Mouse (Mus musculus) liver, postnatal 0 days (tissue): ENCODE results near the gene Fam199x. TPM values are rescaled to one million over a fixed set of nuclear protein-coding genes. Genes with fewer than 3 reads are reported as not detected.

Experiments
- ATAC-seq: fragments of 200-750 bp; cut with Nextera tagmentation; 2 replicates; pipeline ENCODE4 v1.8.0; 2017; ENCODE audit warnings: mild to moderate bottlenecking, moderate library complexity
- DNase-seq: peaks from one replicate; pipeline ENCODE4 v3.0.0-alpha.2; 2016
- H3K27ac ChIP-seq: fragments of 300-500 bp; sonication (generic); 2 replicates; pipeline ENCODE4 v1.5.1; 2014; ENCODE audit warnings: antibody characterized with exemption, moderate library complexity, mild to moderate bottlenecking, low read depth
- H3K27me3 ChIP-seq: fragments of 300-500 bp; sonication (generic); 2 replicates; pipeline ENCODE4 v1.6.1; 2014; ENCODE audit warnings: low read length, control low read depth, mixed read lengths; ENCODE audit not compliant: insufficient read depth
- H3K36me3 ChIP-seq: fragments of 300-500 bp; sonication (generic); replicated peaks from 2 replicates; pipeline ENCODE4 v1.6.1; 2014; ENCODE audit warnings: mild to moderate bottlenecking, control low read depth, low read length, moderate library complexity, mixed read lengths; ENCODE audit not compliant: insufficient read depth
- H3K4me1 ChIP-seq: fragments of 300-500 bp; sonication (generic); 2 replicates; pipeline ENCODE4 v1.6.1; 2014; ENCODE audit warnings: antibody characterized with exemption, mild to moderate bottlenecking, control low read depth; ENCODE audit not compliant: insufficient read depth
- H3K4me2 ChIP-seq: fragments of 300-500 bp; sonication (generic); 2 replicates; pipeline ENCODE4 v1.6.1; 2014; ENCODE audit warnings: low read depth, mild to moderate bottlenecking, low read length, moderate library complexity, mixed read lengths
- H3K4me3 ChIP-seq: fragments of 300-500 bp; sonication (generic); 2 replicates; pipeline ENCODE4 v1.5.1; 2014; ENCODE audit warnings: low read depth, low read length
- H3K9ac ChIP-seq: fragments of 300-500 bp; sonication (generic); replicated peaks from 2 replicates; pipeline ENCODE4 v1.6.1; 2014; ENCODE audit warnings: mild to moderate bottlenecking, moderate library complexity
- H3K9me3 ChIP-seq: fragments of 300-500 bp; sonication (generic); 2 replicates; pipeline ENCODE4 v1.6.1; 2016; ENCODE audit warnings: mild to moderate bottlenecking, control low read depth, low read length, mixed read lengths
- CTCF ChIP-seq: sonication (generic); IDR thresholded peaks from 2 replicates; pipeline ENCODE4 v1.5.1; 2016; ENCODE audit warnings: antibody characterized with exemption, low read depth
- EP300 ChIP-seq: IDR thresholded peaks from 2 replicates; pipeline ENCODE4 v1.6.1; 2016; ENCODE audit warnings: antibody characterized with exemption, low read depth, mild to moderate bottlenecking
- WGBS: fragments of 180-500 bp; shearing (Covaris S2); extraction: QIAGEN DNeasy Blood & Tissue Kit; methylation state at CpG from one replicate; pipeline ENCODE4 v1.1.7; 2014; ENCODE audit not compliant: insufficient replicate concordance; 5-methylcytosine and 5-hydroxymethylcytosine counted together
- polyA plus RNA-seq: library from polyadenylated mRNA; unstranded; fragments of >200 nt; fragmentation: Nextera tagmentation; extraction: Ambion mirVana; gene quantifications from 2 replicates; pipeline ENCODE4 v1.2.1, GENCODE M21; 2015

The Fam199x gene
- polyA plus RNA-seq, 1 experiment from 2014 or later = 1.5 TPM

DNA sequence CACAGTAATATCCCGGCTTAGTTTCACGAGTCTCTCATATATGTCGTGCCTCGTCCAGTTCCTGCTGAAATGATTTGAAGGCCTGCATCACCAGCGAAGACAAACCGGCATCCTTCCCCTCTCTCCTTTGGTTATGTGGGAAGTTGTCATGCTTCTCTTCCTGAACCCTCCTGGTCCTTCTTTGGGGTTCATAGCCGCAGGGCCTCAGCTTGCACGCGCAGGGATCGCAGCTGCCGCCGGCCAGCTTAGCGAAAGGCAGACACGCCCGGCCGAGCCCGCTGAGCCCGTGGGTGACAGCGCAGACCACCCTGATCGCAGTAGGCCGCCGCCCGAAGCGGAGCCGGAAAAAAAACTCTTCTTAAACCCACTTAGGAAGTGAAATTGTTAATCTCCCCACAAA, 55.1 kb downstream of the Fam199x start:
- ATAC-seq (no peak), DNase-seq (no peak)
- H3K4me1 ChIP-seq = no peaks in the 10 kb centered on the region
- 27% methylated on average over 25 of the region's 25 CpGs for WGBS
- H3K27me3 ChIP-seq = peaks cover 37% of the 10 kb centered on the region
- no peaks in the 10 kb centered on the region for H3K36me3 ChIP-seq
- H3K4me3 ChIP-seq = no peak overlapping the region
- no peak overlapping the region for H3K4me2 ChIP-seq
- no peak overlapping the region for H3K27ac ChIP-seq
- TF ChIP-seq CTCF = no peak
- TF ChIP-seq EP300 = no peak
- H3K9ac ChIP-seq = no peak overlapping the region
- H3K9me3 ChIP-seq = no peaks in the 10 kb centered on the region

DNA sequence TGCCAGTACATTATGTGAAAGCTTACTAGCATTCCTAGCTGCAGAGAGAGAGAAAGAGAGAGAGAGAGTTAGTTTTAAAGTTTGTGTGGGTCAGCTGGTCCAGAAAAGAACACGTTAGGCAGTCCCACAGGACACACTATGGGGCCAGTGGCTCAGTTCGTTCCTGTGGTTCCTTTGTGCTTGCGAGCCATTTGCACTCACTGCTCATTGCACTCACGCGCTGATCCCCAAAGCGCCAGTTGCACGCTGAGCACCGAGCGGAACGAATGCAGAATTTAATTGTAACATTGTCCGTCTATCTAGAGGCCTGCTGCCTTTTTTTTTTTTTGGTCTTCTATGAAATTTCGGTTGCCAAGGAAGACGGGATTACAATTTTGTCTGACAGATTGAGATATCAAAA, 57.1 kb downstream of the Fam199x start:
- ATAC-seq = no peak
- no peak overlapping the region for H3K4me2 ChIP-seq
- H3K4me3 ChIP-seq = no peak overlapping the region
- no peaks in the 10 kb centered on the region for H3K9me3 ChIP-seq
- no peak overlapping the region for H3K9ac ChIP-seq
- no peak for DNase-seq
- no peak overlapping the region for H3K27ac ChIP-seq
- 19% methylated on average over 11 of the region's 13 CpGs for WGBS
- H3K27me3 ChIP-seq = peaks cover 34% of the 10 kb centered on the region
- TF ChIP-seq EP300 = no peak
- no peak for TF ChIP-seq CTCF
- H3K36me3 ChIP-seq = no peaks in the 10 kb centered on the region
- no peaks in the 10 kb centered on the region for H3K4me1 ChIP-seq

DNA sequence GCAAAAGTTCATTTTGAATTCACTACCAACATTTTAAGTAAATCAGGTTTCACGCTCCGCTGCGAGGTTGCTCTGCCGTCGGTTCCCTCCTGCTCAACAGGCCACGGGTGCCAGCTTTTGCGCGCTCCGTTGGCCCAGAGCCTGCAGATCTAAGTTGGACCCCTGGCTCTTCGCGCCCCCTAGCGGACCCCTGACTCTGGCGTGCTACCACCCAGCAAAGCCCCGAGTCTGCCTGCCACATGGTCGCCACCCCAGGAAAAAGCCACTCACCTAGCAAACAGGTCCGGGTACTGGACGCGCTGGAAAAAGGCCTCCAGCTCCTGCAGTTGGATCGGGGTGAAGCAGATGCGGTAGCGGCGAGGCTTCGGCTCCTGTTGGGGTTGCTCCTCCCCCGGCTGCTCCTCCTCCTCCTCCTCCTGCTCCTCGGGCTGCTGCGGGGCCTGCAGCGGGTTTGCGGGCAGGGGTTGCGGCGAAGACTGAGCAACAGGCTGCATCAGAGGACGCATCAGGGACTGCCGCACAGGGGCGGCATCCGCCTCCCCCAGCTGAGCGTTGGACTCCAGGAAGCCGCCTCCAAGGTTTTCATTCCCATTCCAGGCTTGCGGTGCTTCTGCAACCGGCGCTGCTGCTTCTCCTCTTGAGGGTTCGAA, 68.8 kb downstream of the Fam199x start:
- TF ChIP-seq EP300 (no peak), CTCF (peak; percentile 43)
- H3K4me2 ChIP-seq = no peak overlapping the region
- peaks cover 55% of the 10 kb centered on the region for H3K27me3 ChIP-seq
- 20% methylated on average over 34 of the region's 40 CpGs for WGBS
- H3K4me3 ChIP-seq = no peak overlapping the region
- H3K36me3 ChIP-seq = no peaks in the 10 kb centered on the region
- H3K9ac ChIP-seq = no peak overlapping the region
- DNase-seq (peak; percentile 49), ATAC-seq (no peak)
- H3K9me3 ChIP-seq = no peaks in the 10 kb centered on the region
- H3K27ac ChIP-seq = no peak overlapping the region
- H3K4me1 ChIP-seq = no peaks in the 10 kb centered on the region

DNA sequence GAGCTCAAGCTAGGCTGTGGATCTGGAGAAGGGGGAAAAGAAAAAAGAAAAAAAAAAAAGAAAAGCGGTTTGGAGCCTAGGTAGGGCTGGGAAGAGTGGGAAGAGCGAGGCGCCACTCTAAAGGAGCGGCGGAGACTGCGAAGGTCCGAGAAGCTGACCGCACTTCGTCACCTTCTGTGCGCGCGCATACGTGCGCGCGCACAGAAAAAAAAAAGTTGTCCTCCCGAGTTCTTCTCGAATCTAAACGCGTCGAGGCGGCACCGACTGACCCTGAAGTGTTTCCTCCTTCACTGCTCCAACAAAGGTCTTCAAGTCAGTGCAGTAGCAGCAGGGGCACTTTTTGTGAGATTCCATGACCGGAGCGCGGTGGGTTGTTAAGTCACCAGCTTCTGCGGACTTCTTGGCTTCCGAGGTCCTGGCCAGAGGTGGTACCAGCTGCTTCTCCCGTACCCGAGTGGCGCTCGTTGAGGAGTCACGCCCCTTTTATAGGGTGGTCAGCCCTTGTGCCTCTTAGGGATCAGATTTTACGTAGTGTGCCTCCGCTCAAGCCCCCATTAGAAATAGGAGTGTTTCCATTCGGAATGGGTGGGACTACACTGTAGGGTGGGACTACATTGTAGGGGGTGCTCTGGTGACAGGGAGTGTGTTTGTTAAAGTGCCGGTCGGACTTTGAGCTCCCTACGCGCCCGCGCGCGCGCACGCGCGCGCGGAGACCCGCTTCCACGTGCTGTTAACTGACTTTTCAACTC, 70.5 kb downstream of the Fam199x start:
- no peak for ATAC-seq
- Histone ChIP-seq H3K27ac (no peak overlapping the region), H3K9ac (no peak overlapping the region), H3K9me3 (no peaks in the 10 kb centered on the region), H3K27me3 (peaks cover 56% of the 10 kb centered on the region), H3K4me3 (peak overlapping the region; percentile 22; the same call in 1 of the 2 replicates), H3K36me3 (no peaks in the 10 kb centered on the region), H3K4me1 (no peaks in the 10 kb centered on the region), H3K4me2 (peak overlapping the region; percentile 62)
- 25% methylated on average over 51 of the region's 52 CpGs for WGBS
- TF ChIP-seq CTCF = no peak
- no peak for TF ChIP-seq EP300
- DNase-seq = no peak

DNA sequence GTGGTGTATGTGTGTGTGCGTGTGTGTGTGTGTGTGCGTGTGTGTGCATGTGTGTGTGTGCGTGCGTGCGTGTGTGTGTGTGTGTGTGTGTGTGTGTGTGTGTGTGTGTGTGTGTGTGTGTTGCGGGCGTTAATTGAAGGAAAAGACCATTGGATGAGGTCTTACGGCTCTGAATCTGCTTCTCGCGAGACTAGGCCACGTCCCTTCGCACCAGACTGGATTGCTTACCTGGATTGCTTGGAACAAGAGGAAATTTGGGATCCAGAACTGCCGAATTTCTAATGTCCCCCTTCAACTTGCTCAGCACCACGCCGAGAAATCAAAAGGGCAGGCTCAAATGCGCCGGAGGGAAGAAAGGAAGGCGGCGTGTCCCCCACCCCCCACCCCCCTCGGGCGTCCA, 72.3 kb downstream of the Fam199x start, which contains the start of gene Esx1:
TSS of gene Esx1 (minus strand) at position 366 of the 400 bp plus-strand sequence.
- Histone ChIP-seq H3K27ac (no peak within 1 kb of the TSS), H3K36me3 (no peaks in the 10 kb centered on the region), H3K4me3 (no peak within 1 kb of the TSS), H3K9ac (no peak within 1 kb of the TSS), H3K4me2 (no peak within 1 kb of the TSS), H3K27me3 (peaks cover 51% of the 10 kb centered on the region), H3K4me1 (no peaks in the 10 kb centered on the region), H3K9me3 (no peaks in the 10 kb centered on the region)
- TF ChIP-seq EP300 = no peak
- TF ChIP-seq CTCF = no peak
- ATAC-seq (no peak), DNase-seq (no peak)
- WGBS = 13% methylated on average over 19 of the region's 21 CpGs

DNA sequence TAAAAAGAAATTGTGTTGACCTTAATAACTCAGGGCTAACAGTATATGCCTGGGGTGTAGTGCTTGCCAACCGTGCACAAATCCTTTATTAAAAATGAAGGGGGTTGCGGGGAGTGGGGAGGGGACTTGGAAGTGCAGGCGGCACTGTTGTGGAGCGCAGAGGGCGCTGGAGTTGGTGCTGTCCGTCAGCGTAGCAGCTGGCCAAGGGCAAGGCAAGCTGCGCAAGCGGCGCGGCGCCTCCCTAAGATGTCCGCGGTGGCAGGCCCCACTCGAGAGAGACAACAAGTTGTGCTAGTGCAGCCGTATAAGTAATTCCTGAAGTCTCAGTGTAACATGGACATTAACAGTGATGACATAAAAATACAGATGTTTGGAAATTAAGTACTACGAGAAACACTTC, 78.1 kb downstream of the Fam199x start:
- no peak overlapping the region for H3K4me3 ChIP-seq
- H3K27ac ChIP-seq = no peak overlapping the region
- TF ChIP-seq EP300 = no peak
- no peak for TF ChIP-seq CTCF
- H3K4me1 ChIP-seq = no peaks in the 10 kb centered on the region
- no peaks in the 10 kb centered on the region for H3K9me3 ChIP-seq
- H3K4me2 ChIP-seq = no peak overlapping the region
- H3K9ac ChIP-seq = no peak overlapping the region
- 12% methylated on average over 17 of the region's 17 CpGs for WGBS
- H3K27me3 ChIP-seq = peaks cover 18% of the 10 kb centered on the region; the same call in 1 of the 2 replicates
- ATAC-seq (no peak), DNase-seq (no peak)
- H3K36me3 ChIP-seq = no peaks in the 10 kb centered on the region

Other genes with a start within 250 kb of the Fam199x start
- gene Plp1, start 226.9 kb upstream of the Fam199x start, polyA plus RNA-seq = 0.18 and 0.26 TPM in 2 replicates
- gene Rab9b, start 180.8 kb upstream of the Fam199x start, polyA plus RNA-seq = not detected in 2 replicates
- not detected in 2 replicates for gene H2bfm, start 122.3 kb upstream of the Fam199x start, polyA plus RNA-seq
- 12.9 and 16.1 TPM in 2 replicates for gene Tmsb15b2, start 74.1 kb upstream of the Fam199x start, polyA plus RNA-seq
- gene Tmsb15l, start 72.7 kb upstream of the Fam199x start, polyA plus RNA-seq = 0.45 and 1.3 TPM in 2 replicates
- gene Tmsb15b1, start 72.7 kb upstream of the Fam199x start, polyA plus RNA-seq = 8.7 and 9.1 TPM in 2 replicates
- gene Zcchc18, start 56.4 kb upstream of the Fam199x start, polyA plus RNA-seq = 0.21 and 0.25 TPM in 2 replicates
- 2.0 and 2.5 TPM in 2 replicates for gene Slc25a53, start 11.3 kb upstream of the Fam199x start, polyA plus RNA-seq
- not detected in 2 replicates for gene Esx1, start 72.5 kb downstream of the Fam199x start, polyA plus RNA-seq